Mouse (Mus musculus) lung, postnatal 0 days (tissue): Measurements from ENCODE around the gene Nsmce1.

ENCODE experiments used
- CTCF ChIP-seq: IDR thresholded peaks from 2 replicates; pipeline ENCODE4 v1.5.1; 2016; ENCODE audit warnings: antibody characterized with exemption, mild to moderate bottlenecking
- EP300 ChIP-seq: IDR thresholded peaks from 2 replicates; pipeline ENCODE4 v1.6.1; 2016; ENCODE audit warnings: antibody characterized with exemption, mild to moderate bottlenecking, control low read depth

DNA sequence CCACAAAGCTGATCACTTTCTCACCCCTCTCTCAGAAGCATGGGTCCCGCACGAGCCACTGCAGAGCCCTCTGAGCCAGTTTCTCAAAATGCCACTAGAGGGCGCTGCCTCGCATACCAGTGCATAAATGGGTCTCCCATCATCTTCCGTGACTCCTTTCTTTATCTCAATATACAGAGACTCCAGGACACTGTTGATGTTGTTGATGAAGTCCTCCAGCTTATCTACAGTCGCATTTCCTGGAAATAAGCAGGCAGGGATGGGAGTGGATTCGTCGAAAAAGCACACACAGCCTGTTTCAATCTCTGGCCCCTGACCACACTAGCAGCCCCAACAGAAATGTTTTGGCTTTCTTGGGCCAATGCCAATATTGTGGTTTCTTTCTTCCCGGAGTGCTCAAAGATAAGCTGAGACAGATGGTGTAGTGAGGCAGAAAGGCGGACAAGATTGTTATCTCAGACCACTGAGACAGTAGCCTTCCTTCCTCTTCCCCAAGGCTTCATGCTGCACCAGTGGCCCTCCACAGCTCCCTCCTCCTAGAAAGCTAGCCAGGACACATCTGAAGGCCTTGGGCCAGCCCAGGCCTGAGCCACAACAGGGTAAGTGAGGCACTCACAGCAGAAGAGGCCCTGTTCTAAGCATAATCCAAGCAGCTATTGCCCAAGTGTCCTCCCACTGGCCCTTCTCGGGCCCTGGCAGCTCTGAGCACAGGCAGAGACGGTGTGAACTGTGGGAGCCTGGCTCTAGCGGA is 19.2 kb downstream of the Nsmce1 start:
- TF ChIP-seq CTCF (peak; percentile 96), EP300 (peak; percentile 97)
